Mouse (Mus musculus): ENCODE results near the gene Gm10972.

DNA sequence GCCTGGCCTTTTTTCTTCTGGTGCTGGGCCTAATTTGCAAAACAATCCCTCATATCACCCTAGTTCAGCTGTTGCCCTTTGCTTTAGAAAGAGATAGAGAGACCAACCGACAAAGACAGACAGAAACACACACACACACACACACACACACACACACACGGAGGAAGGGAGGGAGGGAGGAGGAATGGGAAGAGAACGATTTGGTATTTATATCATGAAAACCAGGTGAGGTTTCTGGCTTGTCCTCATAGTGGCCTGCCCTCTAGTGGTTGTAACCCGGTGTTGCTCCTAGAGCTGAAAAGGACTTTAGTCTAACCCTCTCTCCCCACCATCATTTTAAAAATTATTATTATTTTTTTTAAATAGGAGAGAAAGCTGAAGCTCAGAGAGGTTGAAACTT is 41.0 kb upstream of the Gm10972 start:
- TF ChIP-seq POLR2A (IDR thresholded peaks at IDR 0.05; ENCODE audit: low read depth, low read length) (no peak), CTCF (conservative IDR thresholded peaks at IDR 0.05; ENCODE audit: insufficient read depth, insufficient read length, low read depth, low read length) (peak; percentile 77)
